Mouse (Mus musculus) ES-E14 (cell line): Measurements from ENCODE around the gene Olfr1178.

ENCODE experiments used
- CHD2 ChIP-seq: IDR thresholded peaks from 2 replicates; pipeline ENCODE4 v1.6.1; 2014; ENCODE audit warnings: mild to moderate bottlenecking, low read depth, low read length, inconsistent platforms
- ZC3H11A ChIP-seq: IDR thresholded peaks from 2 replicates; pipeline ENCODE4 v1.6.1; 2012; ENCODE audit warnings: low read depth, mild to moderate bottlenecking, inconsistent platforms, low read length, borderline replicate concordance
- ZNF384 ChIP-seq: IDR thresholded peaks from 2 replicates; pipeline ENCODE4 v1.6.1; 2012; ENCODE audit warnings: low read depth, low read length, inconsistent platforms

GRCm38 (mm10) chr2:88449031-88449430 lies 62.2 kb downstream of the Olfr1178 start, which contains the start of gene Gm13757:
- no peak for TF ChIP-seq CHD2
- TF ChIP-seq ZNF384, result no peak
- TF ChIP-seq ZC3H11A, result no peak
